Mouse (Mus musculus) embryonic facial prominence, embryonic 13.5 days (tissue): ENCODE results near the gene Siglecg. TPM values are rescaled to one million over a fixed set of nuclear protein-coding genes. Genes with fewer than 3 reads are reported as not detected.

Experiments used
- ATAC-seq: fragments of 200-750 bp; cut with Nextera tagmentation; 2 replicates; pipeline ENCODE4 v1.8.0; 2017; ENCODE audit warnings: low read depth; ENCODE audit not compliant: insufficient number of reproducible peaks, insufficient read depth, low FRiP score, low TSS enrichment
- H3K27ac ChIP-seq: fragments of 300-500 bp; sonication (generic); 2 replicates; pipeline ENCODE4 v1.5.1; 2015; ENCODE audit warnings: moderate library complexity, mild to moderate bottlenecking, inconsistent platforms
- H3K27me3 ChIP-seq: fragments of 300-500 bp; sonication (generic); 2 replicates; pipeline ENCODE4 v1.6.1; 2015; ENCODE audit warnings: mild to moderate bottlenecking, inconsistent platforms
- H3K36me3 ChIP-seq: fragments of 300-500 bp; sonication (generic); 2 replicates; pipeline ENCODE4 v1.6.1; 2015; ENCODE audit warnings: mild to moderate bottlenecking, inconsistent platforms
- H3K4me1 ChIP-seq: fragments of 300-500 bp; sonication (generic); 2 replicates; pipeline ENCODE4 v1.6.1; 2015; ENCODE audit warnings: inconsistent platforms
- H3K4me2 ChIP-seq: fragments of 300-500 bp; sonication (generic); 2 replicates; pipeline ENCODE4 v1.6.1; 2015; ENCODE audit warnings: moderate library complexity, mild to moderate bottlenecking, inconsistent platforms
- H3K4me3 ChIP-seq: fragments of 300-500 bp; sonication (generic); 2 replicates; pipeline ENCODE4 v1.5.1; 2015; ENCODE audit warnings: mild to moderate bottlenecking, inconsistent platforms
- H3K9ac ChIP-seq: fragments of 300-500 bp; sonication (generic); 2 replicates; pipeline ENCODE4 v1.6.1; 2015; ENCODE audit warnings: mild to moderate bottlenecking, inconsistent platforms
- H3K9me3 ChIP-seq: fragments of 300-500 bp; sonication (generic); 2 replicates; pipeline ENCODE4 v1.6.1; 2016; ENCODE audit warnings: inconsistent platforms
- WGBS: fragments of 180-500 bp; shearing (Covaris S2); methylation state at CpG from one replicate; pipeline ENCODE4 v1.1.7; 2015; ENCODE audit warnings: mixed read lengths; 5-methylcytosine and 5-hydroxymethylcytosine counted together
- polyA plus RNA-seq: library from polyadenylated mRNA; unstranded; fragments of >200 nt; fragmentation: Nextera tagmentation; extraction: Ambion mirVana; gene quantifications from 2 replicates; pipeline ENCODE4 v1.2.1, GENCODE M21; 2015

The Siglecg gene
- polyA plus RNA-seq, 1 experiment from 2014 or later, result not detected

- H3K9me3 ChIP-seq, result no peaks in the 10 kb centered on the region
- H3K36me3 ChIP-seq, result no peaks in the 10 kb centered on the region
- no peaks in the 10 kb centered on the region for H3K27me3 ChIP-seq
- peak overlapping the region; percentile 60 for H3K4me3 ChIP-seq
- H3K4me1 ChIP-seq, result peaks cover 15% of the 10 kb centered on the region
- H3K27ac ChIP-seq, result peak overlapping the region; percentile 98
- under 1% methylated on average over 36 of the region's 36 CpGs for WGBS
- ATAC-seq, result peak; percentile 84
- H3K4me2 ChIP-seq, result peak overlapping the region; percentile 85
- peak overlapping the region; percentile 77 for H3K9ac ChIP-seq
These were observed 35.3 kb downstream of the Siglecg start for GRCm38 (mm10) chr7:43443126-43443916.

DNA sequence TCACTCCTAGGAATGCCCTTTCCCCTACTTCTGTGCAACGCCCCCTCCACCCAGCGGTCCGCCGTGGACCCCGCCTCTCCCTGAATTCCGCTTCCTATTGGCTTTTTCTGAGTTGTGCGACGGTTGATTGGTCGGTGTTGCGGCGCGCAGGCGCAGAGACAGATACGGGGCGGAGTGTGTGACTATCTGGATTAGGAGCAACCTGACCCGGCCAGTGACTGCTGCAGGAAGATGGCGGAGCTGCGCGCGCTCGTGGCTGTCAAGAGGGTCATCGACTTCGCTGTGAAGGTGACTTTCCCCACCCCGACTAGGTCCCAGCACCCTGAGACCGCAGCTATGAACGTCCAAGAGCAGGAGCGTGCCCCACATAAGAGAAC is 35.9 kb downstream of the Siglecg start, which contains the start of the genes Etfb and Gm45233:
TSS of gene Etfb (plus strand) at position 167 of the 377 bp plus-strand sequence.
TSS of gene Gm45233 (plus strand) at position 212 of the 377 bp plus-strand sequence.
- Histone ChIP-seq H3K9ac (peak within 1 kb of the TSS; percentile 77), H3K9me3 (no peaks in the 10 kb centered on the region), H3K4me3 (peak within 1 kb of the TSS; percentile 60), H3K4me1 (peaks cover 15% of the 10 kb centered on the region), H3K36me3 (no peaks in the 10 kb centered on the region), H3K27me3 (no peaks in the 10 kb centered on the region), H3K4me2 (peak within 1 kb of the TSS; percentile 85), H3K27ac (peak within 1 kb of the TSS; percentile 98)
- under 1% methylated on average over 27 of the region's 27 CpGs for WGBS
- peak; percentile 97 for ATAC-seq

DNA sequence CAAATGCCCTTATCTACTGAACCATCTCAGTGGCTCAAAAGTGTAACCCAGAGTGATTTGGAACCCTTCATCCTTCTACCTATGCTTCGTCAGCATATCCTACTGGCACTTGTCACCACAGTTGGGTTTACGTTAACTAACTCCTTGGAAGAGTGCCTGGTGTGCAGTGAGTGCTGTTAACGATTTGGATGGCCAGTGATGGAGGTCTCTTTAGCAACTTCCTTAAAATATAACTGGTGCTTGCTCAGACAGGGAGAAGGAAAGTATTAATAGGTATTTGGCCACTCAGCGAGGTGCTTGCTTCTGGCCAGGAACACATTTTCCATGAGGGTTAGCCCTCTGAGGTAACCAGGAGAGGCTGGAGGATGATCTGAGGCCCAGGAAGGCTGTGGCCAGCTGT is 39.8 kb downstream of the Siglecg start:
- 93% methylated on average over 4 of the region's 4 CpGs for WGBS
- no peak for ATAC-seq
- Histone ChIP-seq H3K4me1 (peaks cover 11% of the 10 kb centered on the region), H3K9ac (no peak overlapping the region), H3K27ac (no peak overlapping the region), H3K4me2 (no peak overlapping the region), H3K27me3 (no peaks in the 10 kb centered on the region), H3K36me3 (peaks cover 12% of the 10 kb centered on the region), H3K9me3 (no peaks in the 10 kb centered on the region), H3K4me3 (no peak overlapping the region)

GRCm38 (mm10) chr7:43448246-43448645 is 40.2 kb downstream of the Siglecg start:
- H3K9me3 ChIP-seq, result no peaks in the 10 kb centered on the region
- H3K4me3 ChIP-seq, result no peak overlapping the region
- WGBS, result 83% methylated on average over 2 of the region's 3 CpGs
- H3K4me1 ChIP-seq, result peaks cover 10% of the 10 kb centered on the region
- no peak overlapping the region for H3K27ac ChIP-seq
- no peak overlapping the region for H3K9ac ChIP-seq
- ATAC-seq, result no peak
- peaks cover 16% of the 10 kb centered on the region for H3K36me3 ChIP-seq
- no peaks in the 10 kb centered on the region for H3K27me3 ChIP-seq
- no peak overlapping the region for H3K4me2 ChIP-seq

- WGBS, result 85% methylated on average over 2 of the region's 2 CpGs
- no peaks in the 10 kb centered on the region for H3K27me3 ChIP-seq
- no peak overlapping the region for H3K4me2 ChIP-seq
- H3K27ac ChIP-seq, result no peak overlapping the region
- no peak overlapping the region for H3K9ac ChIP-seq
- no peaks in the 10 kb centered on the region for H3K9me3 ChIP-seq
- ATAC-seq, result no peak
- no peak overlapping the region for H3K4me3 ChIP-seq
- peaks cover 4% of the 10 kb centered on the region for H3K4me1 ChIP-seq
- H3K36me3 ChIP-seq, result peaks cover 31% of the 10 kb centered on the region
These were observed 41.8 kb downstream of the Siglecg start for GRCm38 (mm10) chr7:43449811-43450210.

GRCm38 (mm10) chr7:43451726-43452125 is 43.7 kb downstream of the Siglecg start:
- no peak for ATAC-seq
- Histone ChIP-seq H3K4me2 (no peak overlapping the region), H3K36me3 (peaks cover 49% of the 10 kb centered on the region), H3K27me3 (no peaks in the 10 kb centered on the region), H3K4me1 (no peaks in the 10 kb centered on the region), H3K9ac (no peak overlapping the region), H3K4me3 (no peak overlapping the region), H3K27ac (no peak overlapping the region), H3K9me3 (no peaks in the 10 kb centered on the region)
- WGBS, result 97% methylated on average over 11 of the region's 11 CpGs

GRCm38 (mm10) chr7:43452609-43453008 is 44.6 kb downstream of the Siglecg start:
- no peak overlapping the region for H3K4me2 ChIP-seq
- H3K4me1 ChIP-seq, result no peaks in the 10 kb centered on the region
- no peak overlapping the region for H3K27ac ChIP-seq
- 52% methylated on average over 4 of the region's 4 CpGs for WGBS
- no peaks in the 10 kb centered on the region for H3K9me3 ChIP-seq
- H3K27me3 ChIP-seq, result no peaks in the 10 kb centered on the region
- H3K36me3 ChIP-seq, result peaks cover 57% of the 10 kb centered on the region
- ATAC-seq, result no peak
- no peak overlapping the region for H3K4me3 ChIP-seq
- H3K9ac ChIP-seq, result no peak overlapping the region

DNA sequence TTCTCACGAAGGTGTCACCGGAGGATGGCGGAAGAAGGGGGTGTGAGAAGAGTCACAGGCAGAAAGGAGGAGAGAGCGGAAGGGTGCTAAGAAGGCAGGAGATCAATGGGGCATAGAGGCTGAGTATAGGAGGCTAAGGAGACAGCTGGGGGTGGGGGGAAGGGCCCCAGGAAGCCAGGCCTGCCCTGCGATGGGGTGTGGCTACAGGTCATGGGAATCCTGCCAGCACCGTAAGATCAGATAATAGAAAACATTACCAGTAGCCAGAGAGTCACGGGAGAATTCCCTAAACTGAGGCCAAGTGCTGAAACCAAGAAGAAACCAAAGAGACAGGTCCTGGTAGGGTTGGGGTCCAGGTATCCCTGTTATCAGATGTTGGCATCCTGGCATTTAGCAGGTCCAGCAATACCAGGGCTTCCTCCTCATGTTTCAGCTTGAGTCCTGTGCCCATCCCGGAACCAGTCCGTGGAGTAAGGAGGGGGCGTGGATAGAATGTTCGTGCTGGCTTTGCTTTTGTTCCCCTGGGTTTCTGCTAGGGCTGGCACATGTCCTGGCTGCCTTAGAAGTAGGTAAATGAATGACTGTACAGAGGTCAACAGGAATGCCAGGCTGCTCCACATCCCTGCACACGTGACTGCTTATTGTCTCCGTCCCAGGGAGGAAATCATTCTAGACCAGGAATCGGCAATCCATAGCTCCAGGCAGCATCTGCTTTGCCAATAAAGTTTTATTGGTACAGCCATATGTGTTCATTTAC is 45.8 kb downstream of the Siglecg start:
- Histone ChIP-seq H3K9ac (no peak overlapping the region), H3K4me2 (no peak overlapping the region), H3K4me1 (no peaks in the 10 kb centered on the region), H3K4me3 (no peak overlapping the region), H3K36me3 (peaks cover 63% of the 10 kb centered on the region), H3K27ac (no peak overlapping the region), H3K9me3 (no peaks in the 10 kb centered on the region), H3K27me3 (no peaks in the 10 kb centered on the region)
- WGBS, result 83% methylated on average over 14 of the region's 14 CpGs
- no peak for ATAC-seq

GRCm38 (mm10) chr7:43454371-43454770 is 46.4 kb downstream of the Siglecg start:
- no peak overlapping the region for H3K4me3 ChIP-seq
- no peaks in the 10 kb centered on the region for H3K27me3 ChIP-seq
- H3K4me2 ChIP-seq, result no peak overlapping the region
- no peaks in the 10 kb centered on the region for H3K9me3 ChIP-seq
- H3K4me1 ChIP-seq, result no peaks in the 10 kb centered on the region
- no peak overlapping the region for H3K9ac ChIP-seq
- 87% methylated on average over 6 of the region's 6 CpGs for WGBS
- peaks cover 63% of the 10 kb centered on the region for H3K36me3 ChIP-seq
- no peak overlapping the region for H3K27ac ChIP-seq
- no peak for ATAC-seq

- peaks cover 22% of the 10 kb centered on the region for H3K27me3 ChIP-seq
- H3K9ac ChIP-seq, result no peak within 1 kb of the TSS
- peaks cover 20% of the 10 kb centered on the region for H3K4me1 ChIP-seq
- no peak within 1 kb of the TSS for H3K4me3 ChIP-seq
- H3K27ac ChIP-seq, result no peak within 1 kb of the TSS
- peaks cover 3% of the 10 kb centered on the region for H3K36me3 ChIP-seq
- H3K9me3 ChIP-seq, result no peaks in the 10 kb centered on the region
- ATAC-seq, result no peak
- WGBS, result 69% methylated on average over 4 of the region's 4 CpGs
- no peak within 1 kb of the TSS for H3K4me2 ChIP-seq
These were observed 54.8 kb downstream of the Siglecg start, which contains the start of gene Vsig10l for GRCm38 (mm10) chr7:43462851-43463250. Vsig10l (plus strand) TSS chr7:43463151.

DNA sequence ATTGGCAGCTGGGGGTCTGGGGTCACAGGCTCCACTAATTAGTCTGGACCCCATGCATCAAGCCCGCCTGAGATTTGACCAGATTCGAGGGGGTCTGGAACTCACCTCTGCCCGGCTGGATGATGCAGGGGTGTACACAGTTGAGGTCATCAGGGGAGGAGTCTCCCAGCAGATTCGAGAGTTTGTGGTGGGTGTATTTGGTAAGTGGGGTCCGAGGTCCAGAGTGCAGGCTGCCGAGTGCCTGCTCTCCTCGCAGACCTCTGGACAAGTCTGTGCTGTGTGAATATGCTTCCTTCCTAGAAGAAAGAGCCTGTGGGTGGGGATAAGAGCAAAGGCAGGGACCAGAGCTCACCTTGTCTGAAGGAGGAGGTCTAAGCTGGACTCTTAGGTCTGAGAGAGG is 56.0 kb downstream of the Siglecg start:
- no peak overlapping the region for H3K4me3 ChIP-seq
- H3K4me2 ChIP-seq, result no peak overlapping the region
- no peaks in the 10 kb centered on the region for H3K9me3 ChIP-seq
- peaks cover 24% of the 10 kb centered on the region for H3K27me3 ChIP-seq
- no peak overlapping the region for H3K9ac ChIP-seq
- H3K4me1 ChIP-seq, result peaks cover 20% of the 10 kb centered on the region
- no peaks in the 10 kb centered on the region for H3K36me3 ChIP-seq
- ATAC-seq, result no peak
- no peak overlapping the region for H3K27ac ChIP-seq
- WGBS, result 78% methylated on average over 7 of the region's 7 CpGs
